Mouse (Mus musculus): ENCODE results near the gene Ccnk. TPM values are rescaled to one million over a fixed set of nuclear protein-coding genes. Genes with fewer than 3 reads are reported as not detected.

Gene Ccnk
- polyA plus RNA-seq, 1 experiment = 271 TPM

DNA sequence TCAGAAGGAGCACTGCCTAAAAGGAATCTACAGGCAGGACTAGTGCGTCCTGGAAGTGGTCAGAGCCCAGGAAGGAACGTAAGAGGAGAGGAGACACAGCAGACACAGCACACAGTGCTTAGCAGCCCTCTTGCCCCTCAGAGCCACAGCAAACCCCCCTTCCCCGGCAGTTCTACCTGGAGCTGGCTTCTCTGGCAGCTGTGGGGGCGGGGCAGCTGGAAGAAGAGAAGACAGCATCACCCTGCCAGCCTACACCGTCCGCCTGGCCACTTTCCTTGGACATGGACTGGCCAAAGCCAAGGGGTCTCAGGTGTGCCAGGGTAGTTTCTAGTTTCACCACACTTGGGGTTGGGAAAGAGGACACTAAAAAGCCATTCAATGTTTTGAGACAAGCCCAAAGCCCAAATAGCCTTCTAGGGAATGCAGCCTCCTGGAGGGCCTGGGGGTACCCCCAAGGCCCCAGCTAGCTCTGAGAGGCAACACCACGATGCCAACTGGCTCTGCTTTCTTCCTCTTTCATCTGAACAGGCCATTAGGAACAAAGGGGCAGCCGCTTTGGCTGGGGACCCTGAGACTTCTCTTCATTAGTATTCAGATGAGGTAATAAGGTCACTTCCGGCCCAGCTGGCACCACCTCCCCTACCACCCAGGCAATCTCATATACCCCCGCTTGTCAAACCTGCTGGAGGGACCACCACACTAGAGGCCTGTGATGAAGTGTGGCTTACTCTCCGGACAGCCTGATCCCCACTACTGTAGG lies 37.4 kb downstream of the Ccnk start:
- H3K4me1 ChIP-seq (ENCODE audit: control insufficient read depth, insufficient read depth, low read length) = no peaks in the 10 kb centered on the region; the same call in 1 of the 2 replicates
- no peaks in the 10 kb centered on the region for H3K27me3 ChIP-seq (ENCODE audit: control insufficient read depth, insufficient read depth, low read length)
- TF ChIP-seq CTCF (IDR thresholded peaks at IDR 0.05; ENCODE audit: control insufficient read depth, insufficient read depth, insufficient replicate concordance, low read depth, low read length) = no peak
- TF ChIP-seq POLR2A (IDR thresholded peaks at IDR 0.05; ENCODE audit: control insufficient read depth, low read depth, low read length) = no peak
- no peaks in the 10 kb centered on the region for H3K36me3 ChIP-seq (ENCODE audit: control insufficient read depth, insufficient read depth, low read length)
- H3K27ac ChIP-seq (ENCODE audit: control insufficient read depth, insufficient read depth, low read depth, low read length) = no peak overlapping the region
- no peak overlapping the region for H3K4me3 ChIP-seq (ENCODE audit: control insufficient read depth, low read depth, low read length)

DNA sequence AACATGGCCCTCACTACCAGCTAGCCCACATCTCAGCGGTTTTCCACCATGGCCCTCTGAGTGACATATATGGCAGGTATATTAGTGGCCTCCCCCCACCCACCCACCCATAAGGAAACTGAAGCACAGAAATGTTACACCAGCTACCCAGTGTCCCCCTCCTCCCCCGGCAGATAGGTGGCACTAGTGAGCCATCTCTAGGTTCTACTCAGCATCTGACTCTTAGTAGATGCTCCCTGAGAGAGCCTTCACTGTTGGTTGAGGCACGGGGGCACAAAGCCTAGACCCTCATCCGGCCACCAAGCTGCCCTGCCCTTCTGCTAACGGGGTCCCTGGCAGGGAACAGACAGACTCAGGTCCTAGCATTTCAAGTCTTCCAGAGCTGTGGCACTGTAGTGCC lies 38.2 kb downstream of the Ccnk start:
- H3K4me3 ChIP-seq (ENCODE audit: control insufficient read depth, low read depth, low read length) = no peak overlapping the region
- TF ChIP-seq POLR2A (IDR thresholded peaks at IDR 0.05; ENCODE audit: control insufficient read depth, low read depth, low read length) (no peak), CTCF (IDR thresholded peaks at IDR 0.05; ENCODE audit: control insufficient read depth, insufficient read depth, insufficient replicate concordance, low read depth, low read length) (peak; percentile 40; the same call in 1 of the 2 replicates)
- no peak overlapping the region for H3K27ac ChIP-seq (ENCODE audit: control insufficient read depth, insufficient read depth, low read depth, low read length)
- no peaks in the 10 kb centered on the region for H3K36me3 ChIP-seq (ENCODE audit: control insufficient read depth, insufficient read depth, low read length)
- H3K27me3 ChIP-seq (ENCODE audit: control insufficient read depth, insufficient read depth, low read length) = no peaks in the 10 kb centered on the region
- H3K4me1 ChIP-seq (ENCODE audit: control insufficient read depth, insufficient read depth, low read length) = no peaks in the 10 kb centered on the region; the same call in 1 of the 2 replicates

DNA sequence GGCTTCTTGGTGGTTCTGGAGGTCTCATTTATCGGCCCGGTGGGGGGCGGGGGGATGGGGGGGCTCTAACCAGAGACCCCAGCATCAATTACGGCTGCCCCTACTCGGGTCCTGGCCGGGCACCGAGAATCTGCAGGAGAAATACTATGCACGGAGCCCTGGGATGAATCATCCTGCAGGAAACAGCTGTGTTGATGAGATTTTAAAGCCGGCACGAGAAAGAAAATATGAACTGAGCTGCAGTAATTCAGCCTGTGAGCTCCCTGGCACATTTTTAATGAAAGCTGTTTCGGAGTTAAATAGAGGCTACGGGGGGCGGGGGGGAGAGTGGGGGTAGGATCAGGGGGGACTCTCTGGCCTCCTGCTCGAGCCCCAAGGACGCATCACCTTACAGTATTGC lies 39.8 kb downstream of the Ccnk start:
- Histone ChIP-seq H3K27ac (ENCODE audit: control insufficient read depth, insufficient read depth, low read depth, low read length) (no peak overlapping the region), H3K36me3 (ENCODE audit: control insufficient read depth, insufficient read depth, low read length) (no peaks in the 10 kb centered on the region), H3K4me3 (ENCODE audit: control insufficient read depth, low read depth, low read length) (no peak overlapping the region), H3K4me1 (ENCODE audit: control insufficient read depth, insufficient read depth, low read length) (no peaks in the 10 kb centered on the region; the same call in 1 of the 2 replicates), H3K27me3 (ENCODE audit: control insufficient read depth, insufficient read depth, low read length) (no peaks in the 10 kb centered on the region)
- TF ChIP-seq CTCF (IDR thresholded peaks at IDR 0.05; ENCODE audit: control insufficient read depth, insufficient read depth, insufficient replicate concordance, low read depth, low read length) = no peak
- no peak for TF ChIP-seq POLR2A (IDR thresholded peaks at IDR 0.05; ENCODE audit: control insufficient read depth, low read depth, low read length)

DNA sequence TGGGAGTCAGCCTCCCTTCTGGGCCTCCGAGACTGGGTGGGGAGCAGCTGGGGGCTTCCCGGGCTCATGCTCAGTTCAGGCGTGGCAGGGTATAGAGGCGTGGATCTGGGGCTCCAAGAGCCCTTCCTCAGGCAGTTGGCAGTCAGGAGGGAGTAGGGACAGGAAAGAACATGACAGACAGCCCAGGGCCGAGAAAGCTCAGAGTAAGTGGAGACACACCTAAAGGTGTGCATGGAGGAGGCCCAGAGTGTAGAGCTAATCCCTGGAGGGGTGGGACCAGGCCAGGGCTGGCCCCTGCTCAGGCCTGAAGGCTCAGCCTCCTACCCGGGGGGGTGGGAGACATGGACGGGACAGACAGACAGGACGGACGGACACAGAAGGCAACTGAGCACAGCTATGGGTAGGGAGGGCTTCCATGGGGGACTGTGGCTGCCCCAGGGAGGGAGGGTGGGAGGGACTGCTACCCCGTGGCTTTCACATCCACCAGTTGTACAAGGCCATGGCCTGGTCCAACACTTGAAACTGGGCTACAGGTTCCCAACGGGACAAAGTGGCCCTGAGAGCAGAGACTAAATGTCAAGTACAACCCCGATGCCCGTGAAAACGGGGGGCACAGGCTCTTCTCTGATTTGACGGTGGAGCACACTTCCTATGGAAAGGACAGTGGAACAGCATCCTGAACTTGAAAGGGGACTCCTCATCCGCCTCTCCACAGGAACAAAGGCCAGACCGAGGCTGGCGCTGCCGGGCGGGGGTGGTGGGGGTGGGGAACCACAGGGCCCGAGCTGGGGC lies 40.6 kb downstream of the Ccnk start:
- Histone ChIP-seq H3K36me3 (ENCODE audit: control insufficient read depth, insufficient read depth, low read length) (no peaks in the 10 kb centered on the region), H3K4me3 (ENCODE audit: control insufficient read depth, low read depth, low read length) (no peak overlapping the region), H3K4me1 (ENCODE audit: control insufficient read depth, insufficient read depth, low read length) (no peaks in the 10 kb centered on the region; the same call in 1 of the 2 replicates), H3K27ac (ENCODE audit: control insufficient read depth, insufficient read depth, low read depth, low read length) (no peak overlapping the region), H3K27me3 (ENCODE audit: control insufficient read depth, insufficient read depth, low read length) (no peaks in the 10 kb centered on the region)
- TF ChIP-seq CTCF (IDR thresholded peaks at IDR 0.05; ENCODE audit: control insufficient read depth, insufficient read depth, insufficient replicate concordance, low read depth, low read length) = no peak
- TF ChIP-seq POLR2A (IDR thresholded peaks at IDR 0.05; ENCODE audit: control insufficient read depth, low read depth, low read length) = no peak

DNA sequence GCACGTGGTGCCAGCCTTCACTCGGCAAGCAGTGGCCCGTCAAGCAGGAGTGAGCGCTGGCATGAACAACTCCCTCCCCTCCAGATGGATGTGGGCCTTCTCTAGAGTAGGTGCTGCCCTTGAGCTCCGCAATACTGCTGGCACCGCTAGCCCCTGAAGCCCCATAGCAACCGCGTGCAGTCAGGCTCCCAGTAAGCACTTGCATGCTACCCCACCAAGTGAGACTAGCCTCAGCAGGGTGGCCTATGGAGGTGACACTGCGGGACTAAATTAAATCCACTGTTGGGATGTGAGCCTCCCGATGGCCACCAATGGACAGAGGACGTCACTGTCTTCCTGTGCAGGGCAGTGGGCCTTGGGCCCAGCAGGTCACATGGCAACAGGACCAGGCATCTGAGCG lies 41.2 kb downstream of the Ccnk start:
- H3K27ac ChIP-seq (ENCODE audit: control insufficient read depth, insufficient read depth, low read depth, low read length) = no peak overlapping the region
- no peak overlapping the region for H3K4me3 ChIP-seq (ENCODE audit: control insufficient read depth, low read depth, low read length)
- no peak for TF ChIP-seq CTCF (IDR thresholded peaks at IDR 0.05; ENCODE audit: control insufficient read depth, insufficient read depth, insufficient replicate concordance, low read depth, low read length)
- H3K4me1 ChIP-seq (ENCODE audit: control insufficient read depth, insufficient read depth, low read length) = no peaks in the 10 kb centered on the region; the same call in 1 of the 2 replicates
- H3K27me3 ChIP-seq (ENCODE audit: control insufficient read depth, insufficient read depth, low read length) = no peaks in the 10 kb centered on the region
- H3K36me3 ChIP-seq (ENCODE audit: control insufficient read depth, insufficient read depth, low read length) = no peaks in the 10 kb centered on the region

DNA sequence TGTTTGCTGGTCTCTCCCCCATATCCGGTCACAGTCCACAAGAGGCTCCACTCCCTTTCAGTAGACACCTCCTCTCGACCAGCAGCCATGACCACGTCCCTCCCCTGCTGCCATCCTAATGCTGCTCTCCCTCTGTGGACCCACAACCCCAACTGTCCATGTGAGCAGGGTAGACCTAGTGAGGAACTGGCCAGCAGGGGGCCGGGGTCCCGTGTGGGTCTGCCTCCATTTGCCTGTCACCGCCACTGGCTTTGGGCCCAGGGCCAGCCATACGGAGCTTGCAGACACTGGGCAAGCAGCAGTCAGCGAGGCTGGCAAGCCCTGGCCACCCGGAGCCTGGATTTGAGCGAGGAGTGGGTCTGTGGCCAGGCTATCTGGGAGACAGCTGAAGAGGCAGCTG lies 41.8 kb downstream of the Ccnk start:
- Histone ChIP-seq H3K27ac (ENCODE audit: control insufficient read depth, insufficient read depth, low read depth, low read length) (no peak overlapping the region), H3K27me3 (ENCODE audit: control insufficient read depth, insufficient read depth, low read length) (no peaks in the 10 kb centered on the region), H3K4me3 (ENCODE audit: control insufficient read depth, low read depth, low read length) (no peak overlapping the region), H3K36me3 (ENCODE audit: control insufficient read depth, insufficient read depth, low read length) (no peaks in the 10 kb centered on the region), H3K4me1 (ENCODE audit: control insufficient read depth, insufficient read depth, low read length) (no peaks in the 10 kb centered on the region; the same call in 1 of the 2 replicates)
- TF ChIP-seq CTCF (IDR thresholded peaks at IDR 0.05; ENCODE audit: control insufficient read depth, insufficient read depth, insufficient replicate concordance, low read depth, low read length) = no peak
- no peak for TF ChIP-seq POLR2A (IDR thresholded peaks at IDR 0.05; ENCODE audit: control insufficient read depth, low read depth, low read length)

DNA sequence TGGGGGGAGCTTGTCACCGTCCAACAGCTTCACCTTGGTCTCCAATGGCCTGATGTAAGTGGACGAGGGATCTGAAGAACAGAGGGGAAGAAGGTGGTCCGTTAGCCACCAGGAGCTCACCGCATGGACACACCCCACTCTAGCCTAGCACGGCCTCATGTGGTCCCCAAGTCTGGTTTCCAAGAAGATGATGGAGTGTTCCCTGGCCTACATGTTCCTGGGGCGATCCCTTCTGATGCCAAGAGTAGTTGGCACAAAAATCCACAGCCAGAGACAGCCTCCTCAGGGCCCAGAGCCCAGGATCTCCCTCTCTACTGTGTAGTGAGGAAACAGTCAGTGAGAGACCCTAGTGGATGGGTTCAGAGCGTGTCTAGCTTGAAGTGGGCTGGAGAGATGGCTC lies 42.3 kb downstream of the Ccnk start:
- no peak overlapping the region for H3K4me3 ChIP-seq (ENCODE audit: control insufficient read depth, low read depth, low read length)
- TF ChIP-seq POLR2A (IDR thresholded peaks at IDR 0.05; ENCODE audit: control insufficient read depth, low read depth, low read length) = no peak
- TF ChIP-seq CTCF (IDR thresholded peaks at IDR 0.05; ENCODE audit: control insufficient read depth, insufficient read depth, insufficient replicate concordance, low read depth, low read length) = no peak
- no peaks in the 10 kb centered on the region for H3K36me3 ChIP-seq (ENCODE audit: control insufficient read depth, insufficient read depth, low read length)
- H3K4me1 ChIP-seq (ENCODE audit: control insufficient read depth, insufficient read depth, low read length) = no peaks in the 10 kb centered on the region; the same call in 1 of the 2 replicates
- no peak overlapping the region for H3K27ac ChIP-seq (ENCODE audit: control insufficient read depth, insufficient read depth, low read depth, low read length)
- H3K27me3 ChIP-seq (ENCODE audit: control insufficient read depth, insufficient read depth, low read length) = no peaks in the 10 kb centered on the region

Measured in testis, adult 2 months (tissue).